Mouse (Mus musculus) forebrain, postnatal 0 days (tissue): ENCODE measurements around the gene Kcnh3. TPM values are rescaled to one million over a fixed set of nuclear protein-coding genes. Genes with fewer than 3 reads are reported as not detected.

ENCODE experiments used
- ATAC-seq: fragments of 200-750 bp; cut with Nextera tagmentation; 2 replicates; pipeline ENCODE4 v1.8.0; 2017; ENCODE audit warnings: mild to moderate bottlenecking, moderate library complexity
- DNase-seq: peaks from one replicate; pipeline ENCODE4 v3.0.0-alpha.2; 2015
- H3K27ac ChIP-seq: fragments of 300-500 bp; sonication (generic); 2 replicates; pipeline ENCODE4 v1.5.1; 2014; ENCODE audit warnings: low read depth, mild to moderate bottlenecking, antibody characterized with exemption, low read length, moderate library complexity, mixed read lengths
- H3K27me3 ChIP-seq: fragments of 300-500 bp; sonication (generic); 2 replicates; pipeline ENCODE4 v1.6.1; 2014; ENCODE audit warnings: mild to moderate bottlenecking, low read length, mixed read lengths; ENCODE audit not compliant: insufficient read depth
- H3K36me3 ChIP-seq: fragments of 300-500 bp; sonication (generic); 2 replicates; pipeline ENCODE4 v1.6.1; 2014; ENCODE audit warnings: mild to moderate bottlenecking, moderate library complexity; ENCODE audit not compliant: insufficient read depth
- H3K4me1 ChIP-seq: fragments of 300-500 bp; sonication (generic); 2 replicates; pipeline ENCODE4 v1.6.1; 2014; ENCODE audit warnings: antibody characterized with exemption; ENCODE audit not compliant: insufficient read depth
- H3K4me2 ChIP-seq: fragments of 300-500 bp; sonication (generic); 2 replicates; pipeline ENCODE4 v1.6.1; 2014; ENCODE audit warnings: low read depth, mild to moderate bottlenecking, moderate library complexity
- H3K4me3 ChIP-seq: fragments of 300-500 bp; sonication (generic); 2 replicates; pipeline ENCODE4 v1.5.1; 2014; ENCODE audit warnings: low read depth, low read length, mixed read lengths
- H3K9ac ChIP-seq: fragments of 300-500 bp; sonication (generic); 2 replicates; pipeline ENCODE4 v1.6.1; 2014; ENCODE audit warnings: mild to moderate bottlenecking
- H3K9me3 ChIP-seq: fragments of 300-500 bp; sonication (generic); 2 replicates; pipeline ENCODE4 v1.6.1; 2016; ENCODE audit warnings: low read length
- CTCF ChIP-seq: sonication (generic); IDR thresholded peaks from 2 replicates; pipeline ENCODE4 v1.5.1; 2016; ENCODE audit warnings: antibody characterized with exemption, control low read depth, low read depth
- WGBS: fragments of 180-500 bp; shearing (Covaris S2); extraction: QIAGEN DNeasy Blood & Tissue Kit; methylation state at CpG from one replicate; pipeline ENCODE4 v1.1.7; 2014; 5-methylcytosine and 5-hydroxymethylcytosine counted together
- polyA plus RNA-seq: library from polyadenylated mRNA; unstranded; fragments of >200 nt; fragmentation: Nextera tagmentation; extraction: Ambion mirVana; gene quantifications from 2 replicates; pipeline ENCODE4 v1.2.1, GENCODE M21; 2015
- total RNA-seq: library from RNA; depleted of rRNA; stranded (reverse); fragments of >200 nt; gene quantifications from 2 replicates; pipeline ENCODE4 v1.2.3, GENCODE M21; 2014

Kcnh3 gene
- total and polyA plus RNA-seq, 2 experiments from 2014 or later = 7.7 to 435 TPM

DNA sequence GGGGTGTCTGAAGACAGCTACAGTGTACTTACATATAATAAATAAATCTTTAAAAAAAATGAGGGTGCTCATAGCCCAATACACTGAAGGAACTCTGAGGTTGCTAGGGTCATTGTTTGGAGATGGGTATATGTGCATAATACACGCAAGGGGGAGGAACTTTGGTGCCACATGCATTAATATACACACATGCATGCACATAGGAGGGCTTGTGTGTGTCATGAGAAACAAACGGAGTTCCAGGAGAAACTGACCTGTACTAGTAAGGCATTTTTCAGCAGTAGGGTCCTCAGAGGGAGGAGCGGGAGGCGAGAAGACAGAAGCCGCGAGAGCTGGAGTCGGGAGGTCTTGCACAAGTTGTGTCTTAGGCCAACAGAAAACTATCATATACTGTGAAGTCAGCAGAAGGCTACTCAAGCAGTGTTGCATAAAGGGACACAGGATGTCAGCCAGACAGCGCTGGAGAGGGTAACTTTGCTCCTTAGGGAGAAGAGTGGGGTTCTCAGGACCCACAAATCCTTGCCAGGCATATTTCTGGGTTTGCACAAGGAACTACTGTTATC, 34.6 kb downstream of the Kcnh3 start:
- Histone ChIP-seq H3K9me3 (no peaks in the 10 kb centered on the region), H3K4me3 (peak overlapping the region; percentile 7; the same call in 1 of the 2 replicates), H3K36me3 (no peaks in the 10 kb centered on the region), H3K27me3 (no peaks in the 10 kb centered on the region), H3K9ac (no peak overlapping the region), H3K27ac (no peak overlapping the region), H3K4me1 (no peaks in the 10 kb centered on the region), H3K4me2 (peak overlapping the region; percentile 37)
- 70% methylated on average over 8 of the region's 8 CpGs for WGBS
- ATAC-seq = no peak
- TF ChIP-seq CTCF = no peak
- no peak for DNase-seq

DNA sequence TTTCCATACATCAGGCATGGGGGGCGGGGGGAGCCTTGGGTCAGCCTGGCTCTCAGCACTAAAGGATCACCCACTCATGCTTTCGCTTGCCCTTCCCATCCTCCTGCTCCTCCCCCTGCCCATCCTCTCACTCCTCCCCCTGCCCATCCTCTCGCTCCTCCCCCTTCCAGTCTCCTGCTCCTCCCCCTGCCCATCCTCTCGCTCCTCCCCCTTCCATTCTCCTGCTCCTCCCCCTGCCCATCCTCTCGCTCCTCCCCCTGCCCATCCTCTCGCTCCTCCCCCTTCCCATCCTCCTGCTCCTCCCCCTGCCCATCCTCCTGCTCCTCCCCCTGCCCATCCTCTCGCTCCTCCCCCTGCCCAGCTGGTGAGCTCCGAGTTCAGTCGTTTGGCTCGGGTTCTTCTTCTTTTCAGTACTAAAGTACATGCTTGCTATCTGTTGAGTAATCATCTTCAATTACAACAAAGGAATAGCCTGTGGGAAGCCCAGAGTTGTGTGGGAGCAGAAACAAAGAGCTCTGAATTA, 35.1 kb downstream of the Kcnh3 start:
- Histone ChIP-seq H3K27me3 (no peaks in the 10 kb centered on the region), H3K9me3 (no peaks in the 10 kb centered on the region), H3K4me2 (peak overlapping the region; percentile 37), H3K27ac (0 out of 2 replicates have a peak overlapping the region, but pooled peaks have one; percentile 6), H3K36me3 (no peaks in the 10 kb centered on the region), H3K9ac (no peak overlapping the region), H3K4me3 (peak overlapping the region; percentile 7; the same call in 1 of the 2 replicates), H3K4me1 (no peaks in the 10 kb centered on the region)
- DNase-seq = peak; percentile 45
- TF ChIP-seq CTCF = no peak
- WGBS = 2% methylated on average over 8 of the region's 10 CpGs
- ATAC-seq = no peak; the same call in 1 of the 2 replicates

DNA sequence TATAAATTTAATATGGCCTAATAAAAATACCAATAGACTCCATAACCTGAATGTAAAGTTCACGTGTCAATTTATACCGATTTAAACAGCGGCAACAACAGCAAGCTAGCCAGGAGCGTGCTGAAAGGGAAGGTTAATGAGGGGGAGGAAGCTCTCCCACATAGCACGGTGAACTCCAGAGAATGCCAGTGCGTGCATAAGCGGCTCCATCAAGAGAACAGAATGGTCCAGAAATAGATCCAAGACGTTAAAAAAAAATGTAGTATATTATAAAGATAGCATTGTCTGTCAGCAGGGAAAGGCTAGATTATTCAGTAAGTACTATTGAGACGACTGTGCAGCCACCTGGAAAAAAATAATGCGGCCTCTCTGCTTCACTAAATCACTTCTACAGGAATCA, 38.0 kb downstream of the Kcnh3 start:
- no peaks in the 10 kb centered on the region for H3K4me1 ChIP-seq
- no peak overlapping the region for H3K27ac ChIP-seq
- no peak for TF ChIP-seq CTCF
- no peak overlapping the region for H3K4me3 ChIP-seq
- H3K9me3 ChIP-seq = no peaks in the 10 kb centered on the region
- no peaks in the 10 kb centered on the region for H3K27me3 ChIP-seq
- no peak overlapping the region for H3K4me2 ChIP-seq
- H3K9ac ChIP-seq = no peak overlapping the region
- DNase-seq = no peak
- ATAC-seq = no peak
- no peaks in the 10 kb centered on the region for H3K36me3 ChIP-seq
- WGBS = 28% methylated on average over 10 of the region's 10 CpGs

DNA sequence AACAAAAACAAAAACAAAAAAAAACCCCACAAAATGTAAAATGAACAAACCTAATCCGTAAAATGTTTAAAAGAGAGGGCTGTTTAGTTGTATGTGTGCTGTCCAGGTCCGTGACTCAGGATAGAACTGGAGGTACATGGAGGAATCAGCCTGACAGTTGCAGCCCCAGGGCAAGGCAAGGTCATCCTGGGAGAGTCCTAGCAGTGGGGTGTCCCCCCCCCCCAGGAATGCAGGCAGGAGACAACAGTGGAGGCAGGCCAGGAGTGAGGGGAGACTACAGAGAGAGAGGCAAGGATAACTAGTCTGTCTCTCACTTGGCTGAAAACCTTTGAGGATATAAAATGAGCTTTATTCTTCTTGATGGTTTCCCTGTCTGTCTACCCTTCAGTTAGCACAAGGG, 39.7 kb downstream of the Kcnh3 start:
- 76% methylated on average over 2 of the region's 2 CpGs for WGBS
- Histone ChIP-seq H3K4me3 (no peak overlapping the region), H3K9ac (no peak overlapping the region), H3K27ac (no peak overlapping the region), H3K9me3 (no peaks in the 10 kb centered on the region), H3K4me2 (no peak overlapping the region), H3K36me3 (no peaks in the 10 kb centered on the region), H3K27me3 (no peaks in the 10 kb centered on the region), H3K4me1 (no peaks in the 10 kb centered on the region)
- ATAC-seq (no peak), DNase-seq (no peak)
- TF ChIP-seq CTCF = no peak

DNA sequence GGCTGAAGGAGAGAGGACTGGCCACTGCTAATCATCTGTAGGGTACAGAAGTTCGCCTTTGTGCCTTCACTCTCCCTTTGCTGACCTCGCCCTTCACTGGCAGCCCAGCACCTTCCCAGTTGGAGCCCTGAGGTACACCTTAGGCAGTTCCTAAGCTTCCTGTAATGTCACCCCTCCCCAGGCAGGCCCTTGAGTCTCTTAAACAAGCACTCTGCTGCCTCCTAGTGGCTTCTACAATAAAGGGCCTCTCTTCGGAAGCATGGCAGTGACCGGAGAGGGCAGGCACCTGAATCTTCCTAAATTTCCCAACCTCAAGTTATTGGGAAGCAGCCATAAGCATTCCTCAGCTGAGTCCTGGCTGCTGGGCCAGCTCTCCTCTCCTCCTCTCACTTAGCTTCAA, 41.0 kb downstream of the Kcnh3 start:
- Histone ChIP-seq H3K9me3 (no peaks in the 10 kb centered on the region), H3K4me3 (no peak overlapping the region), H3K36me3 (no peaks in the 10 kb centered on the region), H3K4me1 (no peaks in the 10 kb centered on the region), H3K9ac (no peak overlapping the region), H3K4me2 (no peak overlapping the region), H3K27me3 (no peaks in the 10 kb centered on the region), H3K27ac (no peak overlapping the region)
- peak; percentile 80 for DNase-seq
- 0 out of 2 replicates have a peak, but pooled peaks have one; percentile 53 for ATAC-seq
- TF ChIP-seq CTCF = peak; percentile 80
- 27% methylated on average over 4 of the region's 4 CpGs for WGBS

DNA sequence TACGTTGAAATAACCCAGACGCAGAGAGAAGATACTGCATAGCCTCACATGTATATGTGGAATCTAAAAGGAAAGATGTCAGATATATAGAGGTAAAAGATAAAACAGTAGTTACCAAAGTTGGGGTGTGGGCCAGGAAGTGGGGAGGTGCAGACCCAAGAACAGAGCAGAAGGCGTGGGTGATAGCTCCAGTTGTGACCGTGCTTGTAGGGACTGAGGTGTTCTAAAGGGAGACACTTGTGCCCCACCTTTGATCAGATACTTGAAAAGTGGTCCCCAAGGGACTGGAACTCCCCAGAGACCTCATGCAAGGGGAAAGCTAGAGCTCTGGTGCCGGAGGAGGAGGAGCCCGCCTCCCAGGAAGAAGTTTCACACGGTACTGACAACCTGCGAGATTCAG, 51.4 kb downstream of the Kcnh3 start:
- DNase-seq (no peak), ATAC-seq (no peak)
- Histone ChIP-seq H3K4me2 (no peak overlapping the region), H3K9me3 (no peaks in the 10 kb centered on the region), H3K27ac (no peak overlapping the region), H3K36me3 (no peaks in the 10 kb centered on the region), H3K4me1 (no peaks in the 10 kb centered on the region), H3K9ac (no peak overlapping the region), H3K4me3 (no peak overlapping the region), H3K27me3 (no peaks in the 10 kb centered on the region)
- no peak for TF ChIP-seq CTCF
- 83% methylated on average over 8 of the region's 8 CpGs for WGBS

DNA sequence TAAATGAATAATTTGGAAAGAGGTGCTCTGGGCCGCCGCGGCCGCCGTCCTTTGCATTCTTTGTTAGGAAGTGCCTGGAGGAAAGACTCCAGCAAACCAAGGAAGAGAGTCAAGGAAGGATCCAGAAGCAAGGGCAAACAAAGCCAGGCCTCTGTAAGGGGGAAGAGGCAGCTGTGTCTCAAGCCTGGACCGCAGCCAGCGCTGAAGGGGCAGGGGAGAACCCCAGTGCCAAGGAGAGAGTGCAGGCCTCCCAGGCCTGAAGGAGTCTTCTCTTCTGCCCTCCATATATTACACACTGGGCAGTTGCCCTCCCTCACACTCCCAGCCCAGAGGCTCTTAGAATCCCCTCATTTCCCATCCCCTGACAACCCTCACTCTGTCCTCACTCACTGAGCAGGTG, 53.6 kb downstream of the Kcnh3 start:
- Histone ChIP-seq H3K4me1 (no peaks in the 10 kb centered on the region), H3K4me3 (no peak overlapping the region), H3K9ac (no peak overlapping the region), H3K4me2 (no peak overlapping the region), H3K9me3 (no peaks in the 10 kb centered on the region), H3K36me3 (no peaks in the 10 kb centered on the region), H3K27ac (no peak overlapping the region), H3K27me3 (no peaks in the 10 kb centered on the region)
- no peak for TF ChIP-seq CTCF
- DNase-seq (peak; percentile 8), ATAC-seq (no peak)
- 84% methylated on average over 7 of the region's 7 CpGs for WGBS
